Mouse (Mus musculus): Measurements from ENCODE around the gene Vkorc1l1. TPM values are rescaled to one million over a fixed set of nuclear protein-coding genes. Genes with fewer than 3 reads are reported as not detected.

Vkorc1l1 gene
- polyA plus RNA-seq, 1 experiment from 2014 or later, result 24.1 TPM

GRCm38 (mm10) chr5:129919320-129919719, 22.4 kb upstream of the Vkorc1l1 start:
- H3K27ac ChIP-seq (replicated peaks), result no peak overlapping the region
- no peak overlapping the region for H3K4me2 ChIP-seq (replicated peaks; ENCODE audit: low read depth)
- H3K36me3 ChIP-seq (ENCODE audit: control insufficient read depth, insufficient read depth, low read length), result no peaks in the 10 kb centered on the region
- no peaks in the 10 kb centered on the region for H3K9me3 ChIP-seq (ENCODE audit: control insufficient read depth, low read length)
- TF ChIP-seq CTCF (IDR thresholded peaks at IDR 0.05; ENCODE audit: low read depth) (no peak), EP300 (optimal IDR thresholded peaks at IDR 0.05) (no peak)
- no peak for ATAC-seq (ENCODE audit: low FRiP score, low TSS enrichment)
- H3K4me1 ChIP-seq (replicated peaks; ENCODE audit: control insufficient read depth, insufficient read depth), result no peaks in the 10 kb centered on the region
- H3K9ac ChIP-seq (ENCODE audit: low read length), result no peak overlapping the region
- H3K27me3 ChIP-seq (ENCODE audit: control insufficient read depth, insufficient read depth, low read length), result no peaks in the 10 kb centered on the region
- WGBS, result 53% methylated on average over 8 of the region's 8 CpGs
- H3K4me3 ChIP-seq (ENCODE audit: low read depth, low read length), result no peak overlapping the region
- DNase-seq (ENCODE audit: low spot score), result no peak

GRCm38 (mm10) chr5:129921972-129922371, 19.8 kb upstream of the Vkorc1l1 start:
- H3K4me3 ChIP-seq (ENCODE audit: low read depth, low read length), result no peak overlapping the region
- H3K9me3 ChIP-seq (ENCODE audit: control insufficient read depth, low read length), result no peaks in the 10 kb centered on the region
- H3K27me3 ChIP-seq (ENCODE audit: control insufficient read depth, insufficient read depth, low read length), result no peaks in the 10 kb centered on the region
- DNase-seq (ENCODE audit: low spot score) (no peak), ATAC-seq (ENCODE audit: low FRiP score, low TSS enrichment) (no peak)
- 92% methylated on average over 4 of the region's 4 CpGs for WGBS
- TF ChIP-seq CTCF (IDR thresholded peaks at IDR 0.05; ENCODE audit: low read depth) (no peak), EP300 (optimal IDR thresholded peaks at IDR 0.05) (no peak)
- H3K9ac ChIP-seq (ENCODE audit: low read length), result no peak overlapping the region
- no peaks in the 10 kb centered on the region for H3K36me3 ChIP-seq (ENCODE audit: control insufficient read depth, insufficient read depth, low read length)
- no peaks in the 10 kb centered on the region for H3K4me1 ChIP-seq (replicated peaks; ENCODE audit: control insufficient read depth, insufficient read depth)
- no peak overlapping the region for H3K4me2 ChIP-seq (replicated peaks; ENCODE audit: low read depth)
- H3K27ac ChIP-seq (replicated peaks), result no peak overlapping the region

GRCm38 (mm10) chr5:129924820-129925452, 16.8 kb upstream of the Vkorc1l1 start:
- Histone ChIP-seq H3K4me1 (replicated peaks; ENCODE audit: control insufficient read depth, insufficient read depth) (no peaks in the 10 kb centered on the region), H3K4me2 (replicated peaks; ENCODE audit: low read depth) (no peak overlapping the region), H3K9ac (ENCODE audit: low read length) (no peak overlapping the region), H3K27me3 (ENCODE audit: control insufficient read depth, insufficient read depth, low read length) (no peaks in the 10 kb centered on the region), H3K4me3 (ENCODE audit: low read depth, low read length) (no peak overlapping the region), H3K27ac (replicated peaks) (no peak overlapping the region), H3K9me3 (ENCODE audit: control insufficient read depth, low read length) (no peaks in the 10 kb centered on the region), H3K36me3 (ENCODE audit: control insufficient read depth, insufficient read depth, low read length) (no peaks in the 10 kb centered on the region)
- peak; percentile 75; the same call in 1 of the 2 replicates for ATAC-seq (ENCODE audit: low FRiP score, low TSS enrichment)
- no peak for TF ChIP-seq CTCF (IDR thresholded peaks at IDR 0.05; ENCODE audit: low read depth)
- no peak for TF ChIP-seq EP300 (optimal IDR thresholded peaks at IDR 0.05)
- DNase-seq (ENCODE audit: low spot score), result no peak
- 72% methylated on average over 8 of the region's 8 CpGs for WGBS

GRCm38 (mm10) chr5:129925933-129926332, 15.8 kb upstream of the Vkorc1l1 start:
- Histone ChIP-seq H3K27ac (replicated peaks) (no peak overlapping the region), H3K4me1 (replicated peaks; ENCODE audit: control insufficient read depth, insufficient read depth) (no peaks in the 10 kb centered on the region), H3K36me3 (ENCODE audit: control insufficient read depth, insufficient read depth, low read length) (no peaks in the 10 kb centered on the region), H3K4me3 (ENCODE audit: low read depth, low read length) (no peak overlapping the region), H3K4me2 (replicated peaks; ENCODE audit: low read depth) (no peak overlapping the region), H3K9me3 (ENCODE audit: control insufficient read depth, low read length) (no peaks in the 10 kb centered on the region), H3K27me3 (ENCODE audit: control insufficient read depth, insufficient read depth, low read length) (no peaks in the 10 kb centered on the region), H3K9ac (ENCODE audit: low read length) (no peak overlapping the region)
- no peak for ATAC-seq (ENCODE audit: low FRiP score, low TSS enrichment)
- no peak for DNase-seq (ENCODE audit: low spot score)
- TF ChIP-seq EP300 (optimal IDR thresholded peaks at IDR 0.05) (no peak), CTCF (IDR thresholded peaks at IDR 0.05; ENCODE audit: low read depth) (no peak)
- WGBS, result 71% methylated on average over 5 of the region's 5 CpGs

GRCm38 (mm10) chr5:129929924-129930855, 11.6 kb upstream of the Vkorc1l1 start:
- Histone ChIP-seq H3K36me3 (ENCODE audit: control insufficient read depth, insufficient read depth, low read length) (no peaks in the 10 kb centered on the region), H3K9me3 (ENCODE audit: control insufficient read depth, low read length) (no peaks in the 10 kb centered on the region), H3K4me1 (replicated peaks; ENCODE audit: control insufficient read depth, insufficient read depth) (no peaks in the 10 kb centered on the region), H3K4me3 (ENCODE audit: low read depth, low read length) (no peak overlapping the region), H3K27me3 (ENCODE audit: control insufficient read depth, insufficient read depth, low read length) (no peaks in the 10 kb centered on the region), H3K27ac (replicated peaks) (no peak overlapping the region), H3K9ac (ENCODE audit: low read length) (no peak overlapping the region), H3K4me2 (replicated peaks; ENCODE audit: low read depth) (no peak overlapping the region)
- TF ChIP-seq EP300 (optimal IDR thresholded peaks at IDR 0.05), result no peak
- TF ChIP-seq CTCF (IDR thresholded peaks at IDR 0.05; ENCODE audit: low read depth), result no peak
- DNase-seq (ENCODE audit: low spot score), result peak; percentile 27
- ATAC-seq (ENCODE audit: low FRiP score, low TSS enrichment), result peak; percentile 59
- WGBS, result 35% methylated on average over 9 of the region's 9 CpGs

- H3K4me2 ChIP-seq (replicated peaks; ENCODE audit: low read depth), result no peak overlapping the region
- ATAC-seq (ENCODE audit: low FRiP score, low TSS enrichment) (no peak), DNase-seq (ENCODE audit: low spot score) (no peak)
- H3K36me3 ChIP-seq (ENCODE audit: control insufficient read depth, insufficient read depth, low read length), result no peaks in the 10 kb centered on the region
- no peak overlapping the region for H3K9ac ChIP-seq (ENCODE audit: low read length)
- 50% methylated on average over 4 of the region's 4 CpGs for WGBS
- no peaks in the 10 kb centered on the region for H3K9me3 ChIP-seq (ENCODE audit: control insufficient read depth, low read length)
- no peak overlapping the region for H3K27ac ChIP-seq (replicated peaks)
- H3K27me3 ChIP-seq (ENCODE audit: control insufficient read depth, insufficient read depth, low read length), result no peaks in the 10 kb centered on the region
- no peaks in the 10 kb centered on the region for H3K4me1 ChIP-seq (replicated peaks; ENCODE audit: control insufficient read depth, insufficient read depth)
- H3K4me3 ChIP-seq (ENCODE audit: low read depth, low read length), result no peak overlapping the region
- TF ChIP-seq EP300 (optimal IDR thresholded peaks at IDR 0.05) (no peak), CTCF (IDR thresholded peaks at IDR 0.05; ENCODE audit: low read depth) (no peak)
These were observed 4.8 kb upstream of the Vkorc1l1 start for GRCm38 (mm10) chr5:129936941-129937340.
